Mouse (Mus musculus): ENCODE results near the gene Olfr291. TPM values are rescaled to one million over a fixed set of nuclear protein-coding genes. Genes with fewer than 3 reads are reported as not detected.

Gene Olfr291
- not detected for total RNA-seq (2021)
- long read RNA-seq = 0 reads

DNA sequence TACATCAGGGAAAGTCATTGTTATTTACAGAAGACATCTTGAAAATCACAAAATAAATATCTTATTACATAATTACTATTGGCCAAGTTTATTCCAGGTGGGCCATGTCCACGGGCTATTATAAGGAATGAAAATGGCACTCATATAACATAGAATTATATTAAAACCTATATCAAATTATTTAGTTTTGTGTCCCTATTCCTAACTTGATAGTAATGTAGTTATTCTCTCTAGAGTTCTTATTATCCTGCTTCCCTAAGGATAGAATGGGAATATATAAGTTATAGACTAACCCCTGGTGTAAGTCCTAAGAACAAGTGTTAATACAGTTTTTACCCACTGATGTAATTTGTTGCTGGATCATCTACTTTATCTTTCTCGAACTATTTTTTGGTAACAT is at the start of gene Olfr291:
Gene Olfr291 (plus strand): TSS at position 301 of the 400 bp plus-strand sequence.
- no peak for DNase-seq (ENCODE audit: low spot score in 2 of 2)

DNA sequence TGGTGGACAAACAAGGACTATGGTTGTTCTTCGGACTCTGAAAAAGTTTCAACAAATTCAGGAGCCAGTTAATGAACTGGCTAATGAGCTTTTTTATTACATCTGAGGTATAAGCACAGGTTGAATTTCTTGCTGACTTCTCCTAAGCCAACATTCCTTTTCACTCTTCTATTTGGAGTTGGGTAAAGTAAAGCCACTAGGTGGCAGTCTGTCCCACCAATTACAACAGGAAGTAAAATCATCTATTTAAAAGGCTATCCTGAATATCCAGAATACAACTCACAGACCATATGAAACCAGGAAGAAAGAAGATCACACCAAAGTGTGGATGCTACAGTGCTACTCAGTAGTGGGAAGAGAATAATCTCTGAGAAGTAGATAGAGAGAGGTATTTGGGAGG is 48.1 kb upstream of the Olfr291 start:
- DNase-seq (ENCODE audit: low spot score in 2 of 2) = peak in 1 of 2 experiments; percentile 63

DNA sequence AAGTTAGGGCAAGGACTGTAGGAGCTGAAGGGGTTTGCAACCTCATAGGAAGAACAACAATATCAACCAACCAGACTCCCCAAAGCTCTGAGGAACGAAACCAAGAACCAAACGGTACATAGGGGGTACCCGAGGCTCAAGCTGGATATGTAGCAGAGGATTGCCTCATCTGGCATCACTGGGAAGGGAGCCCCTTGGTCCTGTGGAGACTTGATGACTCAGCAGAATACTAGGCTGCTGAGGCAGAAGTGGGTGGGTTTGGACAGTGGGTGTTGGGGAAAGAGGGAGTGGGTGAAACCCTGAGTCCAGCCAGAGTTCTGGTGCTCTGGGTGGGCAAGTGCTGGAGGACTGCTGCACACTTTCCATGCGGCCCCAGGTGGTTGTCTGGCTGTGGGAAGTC is 47.2 kb upstream of the Olfr291 start:
- no peak for DNase-seq (ENCODE audit: low spot score in 2 of 2)

- peak in 1 of 2 experiments; percentile 9 for DNase-seq (ENCODE audit: low spot score in 2 of 2)
Observed at GRCm38 (mm10) chr7:84884530-84884929, 31.2 kb downstream of the Olfr291 start.

Other genes starting within 250 kb of the Olfr291 start
- 10 to 100 TPM; 22.9 to 23.7 TPM for gene Fah, start 246.8 kb upstream of the Olfr291 start, total RNA-seq (2021)
- gene Zfand6, start 163.6 kb upstream of the Olfr291 start, total RNA-seq (2021) = 10 to 100 TPM; 67.9 to 77.0 TPM
- gene Vmn2r65, start 110.6 kb downstream of the Olfr291 start, total RNA-seq (2021) = not detected
- gene Vmn2r66, start 158.7 kb downstream of the Olfr291 start, total RNA-seq (2021) = not detected